Mouse (Mus musculus) CD4-positive, CD25-positive, alpha-beta regulatory T cell, adult 4 months (primary cell): ENCODE measurements around the gene Ninl. TPM values are rescaled to one million over a fixed set of nuclear protein-coding genes. Genes with fewer than 3 reads are reported as not detected.
A peak's percentile ranks its signal among the peaks of the same experiment; 100 is the strongest.
"Not testable (repeated sequence)": the region's sequence is repeated elsewhere in the genome, so short reads cannot be mapped to it uniquely, and the experiment has no call there.

Source experiments
- ATAC-seq: one replicate; pipeline ENCODE4 v1.8.0; 2017
- polyA plus RNA-seq, 2 experiments: library from polyadenylated mRNA; unstranded; fragments of 100-300 nt; shearing (Covaris generic); gene quantifications; one replicate each; pipeline ENCODE4 v1.2.1; 2017

The Ninl gene
- polyA plus RNA-seq, 2 experiments from 2014 or later = 0.23 to 0.37 TPM

DNA sequence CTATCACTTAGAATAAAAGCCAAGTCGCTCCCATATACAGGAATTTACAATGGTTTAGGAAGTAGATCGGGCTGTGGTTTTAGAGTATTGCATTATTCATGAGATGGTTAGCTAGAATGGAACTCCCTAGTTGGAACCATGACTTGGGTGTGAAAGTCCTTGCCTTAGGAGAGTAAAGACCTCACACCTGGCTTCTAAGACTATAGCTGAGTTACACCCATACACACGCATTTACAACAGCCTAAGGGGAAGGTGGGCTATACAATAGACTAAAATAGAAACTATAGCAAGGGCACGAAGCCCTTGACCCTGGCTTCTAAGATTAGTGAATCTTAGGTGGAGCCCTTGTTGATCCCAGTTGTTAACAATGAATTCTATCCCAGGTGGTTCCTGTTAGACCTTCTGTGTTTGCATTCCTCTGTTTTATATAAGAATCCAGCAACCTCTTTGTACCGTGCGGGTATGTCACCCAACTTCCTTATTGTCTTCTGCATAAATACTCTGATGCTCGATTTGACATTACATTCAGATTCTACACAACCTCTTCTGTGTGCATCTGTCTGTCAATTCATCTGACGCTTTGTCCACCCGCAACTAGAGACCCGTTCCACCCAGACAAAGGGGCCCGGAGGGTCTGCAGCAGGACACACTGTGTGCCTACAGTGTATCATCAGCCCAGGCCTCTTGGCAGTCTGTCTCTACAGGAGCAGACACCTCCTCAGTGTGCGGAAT is 91.1 kb downstream of the Ninl start:
- not testable (repeated sequence) for ATAC-seq

GRCm38 (mm10) chr2:150947341-150947740 is 91.8 kb downstream of the Ninl start:
- not testable (repeated sequence) for ATAC-seq

DNA sequence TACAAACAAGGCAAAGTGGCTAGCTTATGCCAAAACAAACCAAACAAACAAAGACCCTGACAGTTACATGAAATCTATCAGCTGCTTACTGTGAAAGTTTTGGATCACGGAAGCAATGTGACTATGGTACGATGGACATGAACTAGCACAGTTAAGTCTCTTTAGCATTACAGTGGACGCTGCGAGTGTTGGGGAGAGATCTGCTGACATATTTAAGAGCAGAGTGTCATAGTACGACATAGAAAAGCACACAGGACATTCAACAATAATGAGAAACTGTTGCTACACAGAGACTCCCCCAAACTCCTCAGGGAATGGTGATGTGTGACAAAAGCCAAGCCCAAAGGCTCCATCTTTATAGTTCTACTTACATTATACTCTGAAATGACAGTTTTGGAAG is 95.2 kb downstream of the Ninl start:
- no peak for ATAC-seq

- no peak for ATAC-seq
Observed at GRCm38 (mm10) chr2:150934659-150935058, 104.5 kb downstream of the Ninl start.

DNA sequence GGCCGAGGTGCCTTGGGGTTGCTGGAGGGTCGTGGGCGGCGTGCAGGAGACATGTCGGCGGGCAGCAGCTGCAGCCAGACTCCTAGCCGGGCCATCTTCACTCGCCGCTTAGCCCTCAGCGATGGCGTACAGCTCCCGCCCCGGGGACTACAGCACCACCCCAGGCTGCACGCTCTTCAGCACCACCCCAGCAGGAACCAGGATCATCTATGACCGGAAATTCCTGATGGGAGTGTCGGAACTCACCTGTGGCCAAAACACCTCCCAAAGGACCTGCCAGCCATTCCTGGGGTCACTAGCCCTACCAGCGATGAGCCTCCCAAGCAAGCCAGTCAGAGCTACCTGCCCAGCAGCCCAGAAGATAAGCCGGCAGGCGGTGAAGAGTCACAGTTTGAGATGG is 105.7 kb downstream of the Ninl start:
- ATAC-seq = no peak

GRCm38 (mm10) chr2:150930806-150931205 is 108.4 kb downstream of the Ninl start:
- ATAC-seq = no peak

DNA sequence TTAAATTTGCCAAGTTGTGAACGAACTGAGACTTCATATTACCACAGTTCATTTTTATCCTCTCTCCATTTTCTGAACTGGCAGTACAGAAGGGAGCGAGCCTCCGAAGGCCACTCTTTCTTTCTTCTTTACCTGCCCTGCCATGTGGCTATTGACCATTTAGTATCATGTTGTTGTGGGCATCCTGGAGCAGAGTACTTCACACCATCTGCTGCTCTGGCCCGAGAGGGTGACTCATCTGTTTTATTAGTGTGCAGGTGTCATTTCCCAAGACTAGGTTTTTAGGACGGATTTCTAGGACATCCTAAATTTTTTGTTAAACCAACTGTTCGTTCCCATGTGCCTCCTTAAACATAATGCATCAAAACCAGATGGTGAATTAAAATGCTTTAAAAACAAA is 110.0 kb downstream of the Ninl start:
- no peak for ATAC-seq

DNA sequence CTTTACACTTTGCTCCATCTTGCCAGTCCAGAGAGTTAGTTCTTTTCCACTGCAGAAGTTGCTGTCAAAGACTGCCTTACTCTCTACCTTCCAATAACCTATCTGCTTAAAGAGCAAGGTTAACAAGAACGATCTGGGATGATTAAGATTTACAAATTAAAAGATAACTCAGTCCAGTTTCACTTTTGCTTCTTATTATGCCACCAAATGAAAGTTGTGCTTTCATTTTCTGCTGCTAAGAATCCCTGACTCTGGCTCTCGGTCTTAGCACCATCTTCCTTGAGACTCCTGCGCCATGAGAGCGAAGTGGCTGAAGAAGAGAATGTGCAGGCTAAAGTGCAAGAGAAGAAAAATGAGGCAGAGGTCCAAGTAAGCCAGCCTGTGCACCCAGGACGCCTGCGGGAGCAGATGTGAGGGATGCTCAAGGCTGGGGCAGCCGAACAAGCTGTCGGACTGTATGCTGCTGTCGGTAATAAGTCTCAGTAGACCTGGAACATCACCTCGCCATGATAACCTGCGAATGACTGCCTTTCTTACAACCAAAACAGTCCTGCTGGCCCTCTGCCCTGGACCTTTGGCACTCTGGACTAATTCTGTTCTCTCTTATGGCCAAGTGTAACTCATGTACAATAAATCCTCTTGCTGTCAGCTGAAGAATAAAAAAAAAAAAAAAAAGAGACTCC is 112.0 kb downstream of the Ninl start:
- ATAC-seq = peak; percentile 80

DNA sequence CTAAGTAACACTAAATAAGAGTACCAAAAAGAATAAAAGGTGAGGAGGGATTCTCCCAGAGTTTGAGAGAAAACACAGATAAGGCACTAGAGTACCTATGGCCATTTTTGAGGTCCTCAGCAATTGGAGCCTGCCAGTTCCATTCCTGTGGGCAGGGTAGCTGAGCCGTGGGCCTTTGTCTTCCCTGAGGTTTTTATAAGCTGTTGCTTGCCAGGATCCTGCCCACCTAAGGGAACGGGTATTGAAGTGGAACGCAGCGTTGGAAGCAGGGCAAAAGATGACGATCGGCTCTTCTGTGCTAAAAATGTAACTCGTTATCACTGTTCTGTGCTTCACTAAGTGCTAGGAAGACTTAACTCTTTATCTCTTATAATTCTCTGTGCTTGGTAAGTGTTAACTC is 115.7 kb downstream of the Ninl start:
- ATAC-seq = no peak

DNA sequence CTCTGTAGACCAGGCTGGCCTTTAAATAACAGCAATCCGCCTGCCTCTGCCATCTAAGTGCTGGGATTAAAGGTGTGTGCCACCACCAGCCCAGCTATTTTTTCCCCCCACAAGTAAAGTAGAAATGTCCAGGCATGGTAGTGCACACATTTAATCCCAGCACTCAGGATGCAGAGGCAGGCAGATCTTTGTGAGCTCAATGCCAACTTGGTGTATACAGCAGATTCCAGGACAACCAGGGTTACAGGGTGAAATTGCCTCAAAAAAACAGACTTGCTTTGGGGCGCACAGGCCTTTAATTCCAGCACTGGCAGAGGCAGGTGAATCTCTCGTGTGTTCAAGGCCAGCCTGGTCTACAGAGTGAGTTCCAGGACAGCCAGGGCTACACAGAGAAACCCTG is 116.2 kb downstream of the Ninl start:
- ATAC-seq = no peak

- no peak for ATAC-seq
Observed at GRCm38 (mm10) chr2:150922165-150922564, 117.0 kb downstream of the Ninl start.

DNA sequence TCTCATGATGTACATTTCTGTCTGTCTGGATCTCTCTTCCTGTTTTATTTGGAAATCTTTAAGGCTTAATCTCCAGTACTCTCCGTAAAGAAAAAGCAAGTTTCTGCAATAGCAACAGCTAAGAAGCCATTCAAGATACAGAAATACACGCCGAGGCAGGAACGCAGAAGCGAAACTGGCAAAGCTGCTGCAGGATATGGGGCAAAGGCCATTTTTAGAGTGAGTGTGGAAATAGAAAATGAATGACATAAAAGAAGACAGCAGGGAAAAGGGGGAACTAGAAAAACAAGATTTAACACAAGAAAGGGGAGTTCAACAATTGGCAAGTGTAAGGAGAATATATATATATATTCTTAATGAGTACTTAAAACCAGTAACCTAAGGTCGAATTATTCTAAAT is 117.5 kb downstream of the Ninl start:
- no peak for ATAC-seq

GRCm38 (mm10) chr2:150920543-150920942 is 118.6 kb downstream of the Ninl start:
- ATAC-seq = no peak

DNA sequence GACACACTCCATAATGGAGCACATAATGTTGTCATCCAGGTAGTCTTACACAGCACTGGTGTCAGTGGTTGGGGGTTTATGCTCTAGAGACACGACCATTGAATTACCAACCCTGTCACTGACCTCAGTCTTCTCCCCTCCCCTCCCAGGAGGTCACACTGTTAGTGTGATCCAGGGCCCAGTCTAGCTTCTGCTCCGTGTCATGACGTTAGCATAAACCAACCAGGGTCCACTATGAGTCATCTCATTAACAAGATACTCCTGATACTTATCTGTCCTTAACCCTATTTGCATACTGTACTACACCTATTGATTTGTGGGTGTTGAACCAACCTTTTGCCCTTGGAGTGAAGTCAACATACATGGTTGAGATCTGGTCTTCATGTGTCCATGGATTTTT is 120.5 kb downstream of the Ninl start:
- peak; percentile 79 for ATAC-seq

DNA sequence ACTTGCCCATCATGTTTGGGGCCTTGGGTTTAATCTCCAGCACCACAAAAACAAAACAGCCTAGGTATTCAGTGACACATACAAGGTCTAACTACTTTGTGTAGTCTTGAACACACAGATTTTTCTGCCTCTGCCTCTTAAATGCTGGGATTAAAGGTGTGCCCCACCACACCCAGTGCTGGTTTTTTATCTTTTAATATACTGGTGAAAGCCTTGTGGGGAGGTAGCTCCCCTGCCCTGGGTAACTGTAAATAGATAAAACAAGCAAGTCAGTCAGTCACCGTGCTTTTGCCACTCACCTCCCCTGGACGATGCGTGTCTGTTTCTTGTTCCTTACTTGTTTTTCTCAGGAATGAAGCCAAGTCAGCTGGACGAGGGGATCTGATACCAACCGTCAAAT is 123.4 kb downstream of the Ninl start:
- ATAC-seq = no peak

GRCm38 (mm10) chr2:150914781-150915515 is 124.2 kb downstream of the Ninl start:
- ATAC-seq = peak; percentile 50

GRCm38 (mm10) chr2:150910295-150910881 is 128.8 kb downstream of the Ninl start:
- no peak for ATAC-seq

GRCm38 (mm10) chr2:150909429-150910039 is 129.6 kb downstream of the Ninl start:
- peak; percentile 86 for ATAC-seq

DNA sequence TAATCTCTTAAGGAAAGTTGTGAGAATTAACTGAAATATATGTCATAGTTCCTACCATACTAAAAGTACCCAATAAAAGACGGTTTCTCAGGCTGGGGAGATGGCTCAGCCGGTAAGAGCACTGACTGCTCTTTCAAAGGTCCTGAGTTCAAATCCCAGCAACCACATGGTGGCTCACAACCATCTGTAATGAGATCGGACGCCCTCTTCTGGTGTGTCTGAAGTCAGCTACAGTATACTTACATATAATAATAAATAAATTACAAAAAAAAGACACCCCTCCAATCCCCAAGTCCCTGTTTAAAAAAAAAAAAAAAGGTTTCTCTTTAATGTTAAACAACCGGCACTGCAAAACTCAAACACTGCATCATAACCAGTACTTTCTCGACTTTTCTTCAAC is 130.3 kb downstream of the Ninl start:
- not testable (repeated sequence) for ATAC-seq

GRCm38 (mm10) chr2:150904936-150905450 is 134.2 kb downstream of the Ninl start, which contains the start of gene Gins1:
Gene Gins1 (plus strand): TSS chr2:150905400.
- peak; percentile 38 for ATAC-seq

DNA sequence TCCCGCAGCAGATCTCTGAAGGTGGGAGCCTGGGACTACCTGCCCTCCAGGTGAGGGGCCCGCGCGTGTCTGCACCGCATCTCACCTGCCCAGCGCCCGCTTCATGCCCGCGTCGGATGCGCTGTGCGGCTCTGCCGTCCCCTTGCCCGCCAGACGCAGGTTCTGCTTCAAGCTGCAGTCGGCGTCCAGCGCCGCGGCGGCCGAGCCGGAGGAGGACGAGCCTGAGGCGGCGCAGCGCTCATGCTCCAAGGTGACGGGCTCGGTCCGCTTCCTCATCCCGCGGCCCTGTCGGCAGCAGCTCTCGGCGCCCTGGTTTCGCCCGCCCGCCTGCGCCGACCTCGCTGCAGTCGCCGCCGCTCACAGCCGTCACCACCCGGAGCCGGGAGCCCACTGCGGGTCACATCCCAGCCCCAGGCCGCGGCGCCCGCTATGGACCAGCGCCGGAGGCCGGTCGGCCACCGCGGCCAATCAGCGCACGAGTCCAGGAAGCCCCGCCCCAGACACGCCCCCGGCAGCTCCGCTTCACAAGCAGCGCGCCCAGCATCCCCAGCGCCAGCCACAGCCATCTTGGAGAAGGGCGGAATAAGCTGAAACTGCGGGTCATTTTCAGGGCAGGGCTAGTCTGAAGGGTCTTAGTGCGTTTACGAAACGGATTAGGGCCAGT is 134.8 kb downstream of the Ninl start, which contains the start of gene Abhd12:
Gene Abhd12, minus strand, starts transcription at position 470 of the 664 bp plus-strand sequence.
- ATAC-seq = peak; percentile 91

DNA sequence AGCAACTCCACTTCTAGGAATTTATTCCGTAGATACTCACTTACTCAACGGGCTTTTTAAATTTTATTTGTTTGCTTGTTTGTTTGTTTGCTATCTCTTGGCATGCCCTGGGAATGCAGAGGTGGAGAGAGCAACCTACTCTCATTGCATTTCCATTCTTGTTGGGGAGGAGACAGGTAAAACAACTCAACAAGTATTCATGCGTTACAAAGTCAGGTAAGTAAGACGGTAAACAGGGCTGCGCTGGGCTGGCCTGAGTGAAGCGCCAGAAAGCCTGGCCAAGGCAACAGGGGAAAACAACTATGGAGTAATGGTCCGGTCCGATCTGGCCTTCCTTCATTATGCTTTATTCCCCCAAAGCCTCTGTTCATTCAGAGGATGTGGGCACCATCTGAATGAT is 136.8 kb downstream of the Ninl start:
- ATAC-seq = no peak
